Mouse (Mus musculus) stomach, postnatal 0 days (tissue): Measurements from ENCODE around the gene Tsga10.

Experiments
- CTCF ChIP-seq: IDR thresholded peaks from 2 replicates; pipeline ENCODE4 v1.5.1; 2016; ENCODE audit warnings: antibody characterized with exemption, low read depth, mild to moderate bottlenecking, moderate library complexity
- EP300 ChIP-seq: optimal IDR thresholded peaks from 2 replicates; pipeline ENCODE3; 2016; ENCODE audit warnings: antibody characterized with exemption

DNA sequence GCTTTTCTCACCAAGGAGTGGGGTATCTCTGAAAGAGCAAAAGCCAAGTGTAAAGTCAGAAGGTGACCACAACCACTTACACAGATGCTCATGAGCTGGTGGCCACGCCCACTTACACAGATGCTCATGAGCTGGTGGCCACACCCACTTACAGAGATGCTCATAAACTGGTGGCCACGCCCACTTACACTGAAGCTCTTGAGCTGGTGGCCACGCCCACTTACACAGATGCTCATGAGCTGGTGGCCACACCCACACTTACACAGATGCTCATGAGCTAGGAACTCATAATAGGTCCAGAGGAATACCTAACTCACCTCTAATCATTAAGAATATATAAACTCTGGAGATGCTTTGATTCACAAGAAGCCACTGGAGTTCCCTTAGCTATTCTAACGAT, 18.2 kb upstream of the Tsga10 start:
- TF ChIP-seq CTCF (no peak), EP300 (no peak)
